Mouse (Mus musculus) embryonic facial prominence, embryonic 13.5 days (tissue): Measurements from ENCODE around the gene Mknk2. TPM values are rescaled to one million over a fixed set of nuclear protein-coding genes. Genes with fewer than 3 reads are reported as not detected.

Experiments used
- ATAC-seq: fragments of 200-750 bp; cut with Nextera tagmentation; 2 replicates; pipeline ENCODE4 v1.8.0; 2017; ENCODE audit warnings: low read depth; ENCODE audit not compliant: insufficient number of reproducible peaks, insufficient read depth, low FRiP score, low TSS enrichment
- H3K27ac ChIP-seq: fragments of 300-500 bp; sonication (generic); 2 replicates; pipeline ENCODE4 v1.5.1; 2015; ENCODE audit warnings: moderate library complexity, mild to moderate bottlenecking, inconsistent platforms
- H3K27me3 ChIP-seq: fragments of 300-500 bp; sonication (generic); 2 replicates; pipeline ENCODE4 v1.6.1; 2015; ENCODE audit warnings: mild to moderate bottlenecking, inconsistent platforms
- H3K36me3 ChIP-seq: fragments of 300-500 bp; sonication (generic); 2 replicates; pipeline ENCODE4 v1.6.1; 2015; ENCODE audit warnings: mild to moderate bottlenecking, inconsistent platforms
- H3K4me1 ChIP-seq: fragments of 300-500 bp; sonication (generic); 2 replicates; pipeline ENCODE4 v1.6.1; 2015; ENCODE audit warnings: inconsistent platforms
- H3K4me2 ChIP-seq: fragments of 300-500 bp; sonication (generic); 2 replicates; pipeline ENCODE4 v1.6.1; 2015; ENCODE audit warnings: moderate library complexity, mild to moderate bottlenecking, inconsistent platforms
- H3K4me3 ChIP-seq: fragments of 300-500 bp; sonication (generic); 2 replicates; pipeline ENCODE4 v1.5.1; 2015; ENCODE audit warnings: mild to moderate bottlenecking, inconsistent platforms
- H3K9ac ChIP-seq: fragments of 300-500 bp; sonication (generic); 2 replicates; pipeline ENCODE4 v1.6.1; 2015; ENCODE audit warnings: mild to moderate bottlenecking, inconsistent platforms
- H3K9me3 ChIP-seq: fragments of 300-500 bp; sonication (generic); 2 replicates; pipeline ENCODE4 v1.6.1; 2016; ENCODE audit warnings: inconsistent platforms
- WGBS: fragments of 180-500 bp; shearing (Covaris S2); methylation state at CpG from one replicate; pipeline ENCODE4 v1.1.7; 2015; ENCODE audit warnings: mixed read lengths; 5-methylcytosine and 5-hydroxymethylcytosine counted together
- polyA plus RNA-seq: library from polyadenylated mRNA; unstranded; fragments of >200 nt; fragmentation: Nextera tagmentation; extraction: Ambion mirVana; gene quantifications from 2 replicates; pipeline ENCODE4 v1.2.1, GENCODE M21; 2015

Mknk2 gene
- polyA plus RNA-seq, 1 experiment from 2014 or later: 86.3 TPM

DNA sequence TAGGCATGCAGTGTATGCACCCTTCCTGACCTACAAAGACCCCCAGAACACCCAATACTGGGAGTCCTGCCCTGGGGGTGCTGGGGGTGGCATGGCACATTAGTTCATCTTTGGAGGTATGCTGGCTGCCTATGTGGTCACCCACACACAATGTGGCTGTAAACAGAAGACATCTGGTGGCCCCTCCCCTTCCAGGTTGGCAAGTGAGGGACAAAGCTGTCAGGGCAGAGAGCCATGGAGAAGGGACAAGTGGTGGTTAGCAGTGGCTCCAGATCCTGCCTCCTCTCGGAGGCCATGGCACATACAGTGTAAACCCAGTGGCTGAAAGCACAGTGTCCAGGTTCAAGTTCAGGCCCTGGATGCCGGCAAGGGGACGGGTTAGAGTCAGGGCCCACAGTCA is 8.7 kb upstream of the Mknk2 start:
- Histone ChIP-seq H3K4me3 (no peak overlapping the region), H3K9me3 (no peaks in the 10 kb centered on the region), H3K36me3 (peaks cover 70% of the 10 kb centered on the region), H3K4me1 (no peaks in the 10 kb centered on the region), H3K9ac (no peak overlapping the region), H3K27me3 (no peaks in the 10 kb centered on the region), H3K27ac (no peak overlapping the region), H3K4me2 (no peak overlapping the region)
- WGBS: 93% methylated on average over 3 of the region's 3 CpGs
- ATAC-seq: no peak

DNA sequence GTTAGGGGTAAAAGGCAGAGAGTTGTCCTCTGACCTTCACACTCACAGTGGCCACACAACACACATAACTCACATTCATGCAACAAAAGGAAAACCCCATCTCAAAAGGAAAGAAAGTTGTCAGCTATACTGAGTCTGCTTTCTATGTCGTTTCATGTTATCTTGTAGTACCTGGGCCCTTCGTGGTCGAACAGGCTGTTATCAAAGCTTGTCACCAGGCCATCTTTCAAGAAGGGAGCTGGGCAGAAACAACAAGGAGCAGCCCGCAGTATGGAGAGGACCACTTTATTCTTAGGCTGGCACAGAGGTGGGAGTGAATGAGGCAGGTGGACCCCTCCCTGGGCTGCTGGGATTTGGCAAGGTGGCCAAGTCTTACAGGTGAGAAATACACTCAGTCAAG is 7.1 kb upstream of the Mknk2 start:
- no peaks in the 10 kb centered on the region for H3K27me3 ChIP-seq
- no peak overlapping the region for H3K4me3 ChIP-seq
- H3K9me3 ChIP-seq: no peaks in the 10 kb centered on the region
- peaks cover 53% of the 10 kb centered on the region for H3K36me3 ChIP-seq
- H3K9ac ChIP-seq: no peak overlapping the region
- H3K27ac ChIP-seq: no peak overlapping the region
- WGBS: 92% methylated on average over 4 of the region's 4 CpGs
- no peak overlapping the region for H3K4me2 ChIP-seq
- ATAC-seq: no peak
- H3K4me1 ChIP-seq: no peaks in the 10 kb centered on the region

DNA sequence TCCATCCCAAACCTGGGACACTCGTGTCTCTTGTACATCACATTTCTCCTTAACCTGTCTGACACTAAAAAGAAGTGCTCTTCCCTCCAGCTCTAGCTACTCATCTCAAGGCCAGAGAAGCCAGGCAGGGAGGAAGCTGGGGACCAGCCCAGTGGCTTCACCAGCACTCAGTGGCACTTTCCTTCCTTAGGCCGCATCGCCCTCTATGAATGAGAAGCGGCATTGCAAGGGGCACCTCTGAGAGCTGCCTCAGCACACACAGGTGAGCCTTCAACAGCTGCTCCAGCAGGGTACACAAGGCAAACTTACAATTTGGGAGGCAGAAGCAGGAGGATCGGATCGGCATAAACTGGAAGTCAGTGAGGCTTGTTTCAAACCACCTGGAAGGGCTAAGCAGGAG is 6.3 kb upstream of the Mknk2 start:
- Histone ChIP-seq H3K36me3 (peaks cover 46% of the 10 kb centered on the region), H3K4me3 (no peak overlapping the region), H3K27ac (no peak overlapping the region), H3K9ac (no peak overlapping the region), H3K9me3 (no peaks in the 10 kb centered on the region), H3K4me1 (peaks cover 3% of the 10 kb centered on the region), H3K4me2 (no peak overlapping the region), H3K27me3 (no peaks in the 10 kb centered on the region)
- WGBS: 53% methylated on average over 6 of the region's 6 CpGs
- ATAC-seq: no peak

DNA sequence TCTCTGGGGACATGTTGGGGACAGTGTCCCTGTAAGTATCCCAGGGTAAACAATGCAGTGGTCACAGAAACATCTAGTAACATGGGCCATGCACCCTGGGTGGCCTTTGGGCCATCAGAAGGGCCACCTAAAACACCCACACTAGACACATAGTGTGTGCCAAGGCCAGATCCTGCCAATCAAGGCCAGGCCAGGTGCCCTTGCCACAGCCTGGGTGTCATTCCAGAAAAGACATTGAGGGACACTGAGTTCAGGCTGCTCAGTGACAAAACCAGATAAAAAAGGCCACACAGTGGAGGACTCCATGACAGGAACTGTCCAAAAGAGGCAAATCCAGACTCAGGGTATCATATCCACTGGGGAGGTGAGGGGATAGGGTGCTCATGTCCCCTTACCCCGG is 5.7 kb upstream of the Mknk2 start:
- H3K4me3 ChIP-seq: no peak overlapping the region
- H3K27me3 ChIP-seq: no peaks in the 10 kb centered on the region
- peaks cover 44% of the 10 kb centered on the region for H3K36me3 ChIP-seq
- no peak overlapping the region for H3K4me2 ChIP-seq
- no peak overlapping the region for H3K27ac ChIP-seq
- WGBS: 86% methylated on average over 1 of the region's 1 CpGs
- H3K9me3 ChIP-seq: no peaks in the 10 kb centered on the region
- no peak overlapping the region for H3K9ac ChIP-seq
- ATAC-seq: no peak
- peaks cover 8% of the 10 kb centered on the region for H3K4me1 ChIP-seq

DNA sequence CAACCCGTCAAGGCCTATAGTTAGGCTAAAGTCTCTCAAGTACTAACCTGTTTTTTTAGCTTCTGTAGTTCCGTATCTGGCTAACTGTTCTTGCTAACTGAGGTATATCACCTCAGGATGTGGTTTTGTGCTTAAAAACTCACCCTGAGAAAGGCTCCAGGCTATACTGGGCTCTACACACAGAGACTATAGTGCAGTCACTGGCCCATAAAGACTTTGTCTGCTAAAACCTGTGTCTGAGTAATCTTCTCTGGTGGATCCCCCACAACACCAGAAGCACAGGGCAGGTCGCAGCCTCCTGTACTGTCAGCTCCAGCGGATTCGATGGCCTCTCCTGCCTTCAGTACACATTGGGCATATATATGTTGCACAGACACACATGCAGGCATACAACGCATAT is 4.1 kb upstream of the Mknk2 start:
- no peak for ATAC-seq
- Histone ChIP-seq H3K27me3 (no peaks in the 10 kb centered on the region), H3K27ac (no peak overlapping the region), H3K36me3 (peaks cover 32% of the 10 kb centered on the region), H3K9ac (no peak overlapping the region), H3K9me3 (no peaks in the 10 kb centered on the region), H3K4me2 (no peak overlapping the region), H3K4me3 (no peak overlapping the region), H3K4me1 (peaks cover 25% of the 10 kb centered on the region)
- WGBS: 92% methylated on average over 6 of the region's 6 CpGs

DNA sequence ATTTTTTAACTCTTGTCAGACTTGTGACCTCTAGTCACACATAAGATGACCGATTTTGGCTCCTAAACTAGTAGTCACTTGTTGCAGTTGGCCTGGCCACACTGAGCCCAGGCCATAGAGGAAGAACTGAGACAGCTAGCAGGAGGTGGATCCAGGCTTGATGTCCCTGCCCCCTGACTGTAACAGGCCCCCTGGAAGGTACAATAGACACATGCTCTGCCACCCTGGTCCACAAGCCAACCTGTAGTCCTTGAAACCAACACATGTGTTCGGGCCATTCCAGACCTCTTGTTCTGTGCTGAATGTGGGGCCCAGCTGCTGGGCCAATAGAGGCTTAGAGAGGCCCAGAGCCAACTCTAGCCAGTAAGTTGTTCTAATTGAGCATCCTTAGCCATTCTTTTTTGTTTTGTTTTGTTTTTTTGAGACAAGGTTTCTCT is 2.4 kb upstream of the Mknk2 start:
- no peak overlapping the region for H3K4me3 ChIP-seq
- no peak overlapping the region for H3K4me2 ChIP-seq
- H3K4me1 ChIP-seq: peaks cover 27% of the 10 kb centered on the region
- H3K27me3 ChIP-seq: no peaks in the 10 kb centered on the region
- no peak for ATAC-seq
- H3K9ac ChIP-seq: peak overlapping the region; percentile 12; the same call in 1 of the 2 replicates
- H3K27ac ChIP-seq: peak overlapping the region; percentile 28; the same call in 1 of the 2 replicates
- H3K9me3 ChIP-seq: no peaks in the 10 kb centered on the region
- peaks cover 15% of the 10 kb centered on the region for H3K36me3 ChIP-seq
- WGBS: 79% methylated on average over 2 of the region's 2 CpGs

DNA sequence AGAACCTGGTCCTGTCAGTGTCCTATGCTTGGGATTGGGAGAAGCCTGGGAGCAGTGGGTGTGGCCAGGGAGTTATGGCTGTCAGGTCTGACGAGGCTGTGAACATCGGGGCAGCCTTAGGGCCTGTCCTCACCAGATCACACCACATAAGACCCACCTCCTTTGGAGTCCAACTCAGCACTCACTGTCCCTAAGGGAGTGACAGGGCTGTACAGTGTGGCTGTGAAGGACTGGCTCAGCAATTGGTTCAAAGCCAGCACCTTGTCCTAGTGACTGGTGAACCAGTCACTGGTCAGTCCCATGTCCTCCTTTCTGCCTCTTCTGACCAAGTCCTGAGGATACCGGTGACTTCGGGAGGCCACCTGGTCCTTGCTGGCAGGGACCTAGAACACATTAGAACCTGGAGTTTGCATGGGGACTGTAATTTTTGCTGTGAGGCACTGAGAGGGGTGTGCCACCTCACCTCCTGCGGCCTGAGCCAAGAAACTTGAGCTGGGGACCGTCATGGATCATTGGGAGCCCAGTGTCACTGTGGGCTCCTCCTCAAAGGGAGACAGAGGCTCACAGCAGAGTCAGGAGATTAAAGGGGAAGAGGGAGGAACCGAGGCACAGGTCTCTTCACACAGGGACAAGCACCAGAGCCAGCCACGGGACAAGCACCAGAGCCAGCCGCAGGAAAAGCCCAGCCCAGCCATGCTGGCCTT is 1.8 kb upstream of the Mknk2 start:
- Histone ChIP-seq H3K27ac (peak overlapping the region; percentile 98; the same call in 1 of the 2 replicates), H3K4me1 (peaks cover 33% of the 10 kb centered on the region), H3K36me3 (peaks cover 11% of the 10 kb centered on the region), H3K9ac (peak overlapping the region; percentile 12; the same call in 1 of the 2 replicates), H3K4me3 (no peak overlapping the region), H3K27me3 (no peaks in the 10 kb centered on the region), H3K4me2 (no peak overlapping the region), H3K9me3 (no peaks in the 10 kb centered on the region)
- ATAC-seq: no peak
- 54% methylated on average over 9 of the region's 9 CpGs for WGBS

DNA sequence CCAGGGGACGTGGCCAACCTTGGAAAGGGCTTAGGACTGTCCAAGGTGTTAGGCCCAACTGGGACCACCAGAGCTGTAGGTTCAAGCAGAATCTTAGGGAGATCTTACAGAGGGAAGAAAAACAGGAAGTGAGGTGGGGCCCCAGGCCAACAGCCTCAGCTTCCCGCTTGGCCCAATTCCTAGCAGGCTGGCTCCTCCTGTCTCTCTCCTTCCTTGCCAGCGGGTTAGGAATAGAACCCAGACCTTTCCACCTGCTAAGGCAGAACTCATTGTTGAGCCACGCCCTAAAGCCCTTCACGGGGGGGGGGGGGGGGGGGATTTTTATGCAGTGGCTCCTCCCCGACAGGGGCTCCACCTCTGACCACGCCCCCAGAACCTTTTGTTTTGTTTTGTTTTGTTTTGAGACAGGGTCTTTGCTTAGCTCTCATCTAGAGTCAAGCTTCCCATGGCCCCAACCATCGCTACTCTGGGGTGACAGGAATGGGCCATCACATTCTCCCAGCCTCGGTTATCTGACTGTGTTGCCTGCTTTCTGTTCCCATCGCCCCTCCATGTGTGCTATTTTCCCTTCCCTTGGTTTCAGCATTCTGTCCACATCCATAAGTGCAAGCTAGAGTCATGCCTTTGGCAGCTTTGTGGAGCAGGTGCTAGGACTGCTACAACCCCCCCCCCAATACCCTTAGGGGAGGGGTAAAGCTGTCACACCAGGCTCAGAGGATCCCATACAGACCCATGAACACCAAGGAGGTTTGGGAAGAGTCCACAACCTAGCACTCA is 877 bp upstream of the Mknk2 start:
- no peaks in the 10 kb centered on the region for H3K27me3 ChIP-seq
- H3K4me1 ChIP-seq: peaks cover 42% of the 10 kb centered on the region
- H3K4me3 ChIP-seq: no peak overlapping the region
- peak overlapping the region; percentile 98 for H3K27ac ChIP-seq
- no peak for ATAC-seq
- WGBS: 46% methylated on average over 10 of the region's 10 CpGs
- H3K4me2 ChIP-seq: peak overlapping the region; percentile 91
- no peaks in the 10 kb centered on the region for H3K9me3 ChIP-seq
- peaks cover 14% of the 10 kb centered on the region for H3K36me3 ChIP-seq
- peak overlapping the region; percentile 80; the same call in 1 of the 2 replicates for H3K9ac ChIP-seq

DNA sequence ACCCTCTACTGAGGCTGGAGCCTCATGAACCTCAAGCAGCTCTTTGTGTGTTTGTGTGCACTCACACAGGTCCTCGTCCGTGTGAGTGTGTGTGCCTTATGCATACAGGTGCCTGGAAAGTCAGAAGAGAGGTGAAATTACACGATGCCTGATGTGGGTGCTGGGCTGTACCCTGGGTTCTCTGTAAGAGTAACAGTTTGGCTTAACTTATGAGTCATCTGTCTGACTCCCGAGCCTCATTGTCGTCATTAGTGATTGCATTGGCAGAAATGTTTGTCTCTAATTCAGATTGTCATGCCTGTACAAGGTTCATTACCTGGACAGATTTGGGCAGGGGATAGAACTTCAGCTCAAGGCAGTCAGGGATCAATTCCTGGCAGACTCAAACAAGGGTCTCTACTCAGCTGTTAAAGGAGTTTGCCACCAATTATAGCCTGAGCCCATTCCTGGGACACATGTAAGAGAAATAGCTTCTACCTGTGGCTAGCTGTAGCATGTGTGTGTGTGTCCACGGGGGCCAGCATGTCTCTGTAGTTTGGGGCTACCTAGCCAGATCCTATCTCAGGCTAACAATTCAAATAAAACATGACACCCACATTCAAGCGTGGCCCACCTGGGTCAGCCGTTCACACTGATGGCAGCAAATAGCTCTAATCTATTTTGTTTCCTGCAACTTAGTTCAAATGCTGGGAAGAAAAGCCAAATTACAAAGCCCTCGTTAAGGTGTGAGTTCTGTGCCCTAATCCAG is 610 bp downstream of the Mknk2 start:
- H3K27ac ChIP-seq: peak overlapping the region; percentile 98
- no peak for ATAC-seq
- H3K4me1 ChIP-seq: peaks cover 57% of the 10 kb centered on the region
- no peaks in the 10 kb centered on the region for H3K9me3 ChIP-seq
- peak overlapping the region; percentile 71 for H3K4me3 ChIP-seq
- H3K36me3 ChIP-seq: peaks cover 17% of the 10 kb centered on the region
- WGBS: 29% methylated on average over 9 of the region's 9 CpGs
- no peaks in the 10 kb centered on the region for H3K27me3 ChIP-seq
- peak overlapping the region; percentile 91 for H3K4me2 ChIP-seq
- peak overlapping the region; percentile 80 for H3K9ac ChIP-seq

DNA sequence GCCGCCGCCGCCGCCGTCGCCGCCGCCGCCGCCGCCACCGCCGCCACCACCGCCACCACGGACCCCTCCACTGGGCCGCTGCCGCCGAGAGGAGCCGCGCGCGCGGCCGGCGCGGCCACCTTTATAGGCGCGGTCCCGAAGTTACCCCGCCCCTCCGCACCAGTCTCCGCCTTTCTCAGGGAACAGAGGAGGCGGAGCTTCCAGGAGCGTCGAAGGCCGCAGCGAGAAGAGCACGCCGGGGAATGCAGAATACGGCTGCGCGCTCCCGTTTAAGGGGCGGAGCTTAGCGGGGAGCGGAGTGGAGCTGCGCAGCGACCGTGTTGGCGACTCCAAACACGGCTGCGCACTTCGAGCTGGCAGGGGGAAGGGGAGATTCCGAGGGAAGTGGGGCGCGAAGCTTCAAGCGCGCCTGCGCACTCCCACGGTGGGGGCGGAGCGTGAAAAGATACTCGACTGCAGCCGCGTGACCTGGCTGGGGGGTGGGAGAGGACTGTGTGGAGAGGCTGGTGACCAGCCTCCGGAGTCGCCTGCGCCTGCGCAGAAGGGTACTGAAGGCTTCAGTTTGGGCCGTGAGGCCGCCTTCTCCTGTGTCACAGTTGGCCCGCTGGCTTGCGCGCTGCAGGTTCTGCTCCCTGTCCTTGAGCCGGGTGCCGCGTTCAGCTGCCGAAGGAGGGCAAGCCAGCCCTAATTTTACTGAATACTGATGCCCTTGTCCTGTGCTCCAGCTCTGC is 1.5 kb downstream of the Mknk2 start:
- Histone ChIP-seq H3K27ac (peak overlapping the region; percentile 98), H3K4me1 (peaks cover 60% of the 10 kb centered on the region), H3K4me2 (peak overlapping the region; percentile 91), H3K36me3 (peaks cover 27% of the 10 kb centered on the region), H3K4me3 (peak overlapping the region; percentile 71), H3K9ac (peak overlapping the region; percentile 94), H3K27me3 (no peaks in the 10 kb centered on the region), H3K9me3 (no peaks in the 10 kb centered on the region)
- WGBS: under 1% methylated on average over 52 of the region's 78 CpGs
- ATAC-seq: peak; percentile 91
